Mouse (Mus musculus): ENCODE measurements around the gene 4933405O20Rik.

- no peak for TF ChIP-seq CTCF (IDR thresholded peaks at IDR 0.05; ENCODE audit: control insufficient read depth, insufficient read depth, low read length)
- no peak for TF ChIP-seq POLR2A (IDR thresholded peaks at IDR 0.05; ENCODE audit: borderline replicate concordance, control insufficient read depth, low read depth, low read length)
Measured at GRCm38 (mm10) chr7:50629186-50629585, 30.2 kb downstream of the 4933405O20Rik start.
